Mouse (Mus musculus) cerebellum, postnatal 10 days (tissue): ENCODE results near the gene Sez6l.

ENCODE experiments used
- DNase-seq, 2 experiments: peaks; one replicate each; pipeline ENCODE4 v3.0.0; 2021; ENCODE audit warnings: mixed read lengths in 2 of 2

The Sez6l gene

GRCm38 (mm10) chr5:112576993-112577670 lies at the start of gene Sez6l:
Gene Sez6l, minus strand, starts transcription at chr5:112577185.
- DNase-seq: peak; percentile 92 to 95

GRCm38 (mm10) chr5:112625555-112626160 lies 48.7 kb upstream of the Sez6l start:
- DNase-seq: no peak

- DNase-seq: no peak
These were observed 46.0 kb upstream of the Sez6l start for GRCm38 (mm10) chr5:112622946-112623345.

GRCm38 (mm10) chr5:112620256-112620655 lies 43.3 kb upstream of the Sez6l start:
- DNase-seq: no peak

- no peak for DNase-seq
These were observed 42.4 kb upstream of the Sez6l start for GRCm38 (mm10) chr5:112619344-112619743.

GRCm38 (mm10) chr5:112617602-112618247 lies 40.7 kb upstream of the Sez6l start:
- peak; percentile 71 to 80 for DNase-seq

GRCm38 (mm10) chr5:112615946-112616617 lies 39.1 kb upstream of the Sez6l start:
- DNase-seq: peak; percentile 57 to 59

GRCm38 (mm10) chr5:112607867-112608516 lies 31.0 kb upstream of the Sez6l start:
- peak; percentile 54 to 63 for DNase-seq

- peak; percentile 54 to 57 for DNase-seq
These were observed 30.1 kb upstream of the Sez6l start for GRCm38 (mm10) chr5:112607119-112607518.

- DNase-seq: peak; percentile 49 to 54
These were observed 28.4 kb upstream of the Sez6l start for GRCm38 (mm10) chr5:112605371-112605770.

- DNase-seq: peak in 1 of 2 experiments; percentile 38
These were observed 27.3 kb upstream of the Sez6l start for GRCm38 (mm10) chr5:112604251-112604650.

- DNase-seq: peak; percentile 56 to 74
These were observed 26.6 kb upstream of the Sez6l start for GRCm38 (mm10) chr5:112603594-112603993.

GRCm38 (mm10) chr5:112600309-112600939 lies 23.4 kb upstream of the Sez6l start:
- DNase-seq: peak; percentile 99

GRCm38 (mm10) chr5:112599538-112600308 lies 22.7 kb upstream of the Sez6l start:
- peak; percentile 52 to 57 for DNase-seq

GRCm38 (mm10) chr5:112597876-112598275 lies 20.9 kb upstream of the Sez6l start:
- DNase-seq: peak; percentile 98 to 99

GRCm38 (mm10) chr5:112597307-112597706 lies 20.3 kb upstream of the Sez6l start:
- peak; percentile 62 to 63 for DNase-seq

- DNase-seq: peak; percentile 60
These were observed 19.7 kb upstream of the Sez6l start for GRCm38 (mm10) chr5:112596729-112597128.

- peak; percentile 52 for DNase-seq
These were observed 19.0 kb upstream of the Sez6l start for GRCm38 (mm10) chr5:112595701-112596632.

GRCm38 (mm10) chr5:112591706-112592105 lies 14.7 kb upstream of the Sez6l start:
- DNase-seq: no peak

GRCm38 (mm10) chr5:112586071-112586470 lies 9.1 kb upstream of the Sez6l start:
- no peak for DNase-seq
